23 mouse cellular contexts compared by ENCODE assay signal in the genomic region with DNA sequence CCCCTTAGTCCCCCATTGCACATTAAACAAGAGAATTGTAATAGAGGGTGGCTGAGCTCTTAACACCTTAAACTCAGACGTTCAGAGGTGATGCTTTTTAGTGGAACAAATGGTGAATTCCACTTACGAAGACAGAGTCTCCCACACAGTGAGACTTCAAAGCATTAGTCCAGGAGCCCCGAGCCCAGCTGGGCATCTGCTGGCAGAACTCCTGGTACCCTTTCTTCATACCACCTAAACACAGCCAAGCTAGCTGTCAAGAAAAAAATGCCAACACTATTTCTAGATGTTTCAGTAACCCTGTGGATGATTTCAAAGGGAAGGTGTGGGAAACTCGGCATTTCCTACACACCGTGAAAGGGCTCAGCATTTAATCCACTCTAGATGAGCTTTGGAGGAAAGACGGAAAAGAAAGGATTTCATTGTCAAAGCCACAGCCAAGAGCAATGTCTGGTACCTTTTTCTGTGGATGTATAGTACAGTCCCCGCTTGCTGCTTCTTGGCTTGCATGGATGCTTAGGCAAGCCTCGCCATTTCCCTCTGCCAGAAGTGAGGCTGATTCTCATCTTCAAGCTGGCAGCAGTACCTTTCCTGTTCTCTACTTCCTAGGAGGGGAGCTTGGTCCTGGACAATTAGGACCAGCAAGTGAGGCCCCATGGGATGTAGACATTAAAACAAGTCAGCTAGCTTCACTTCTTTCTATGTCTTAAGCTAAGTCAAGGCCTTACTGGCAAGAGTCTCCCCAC. TPM values are rescaled to one million over a fixed set of nuclear protein-coding genes. Genes with fewer than 3 reads are reported as not detected.
DNase-seq lines count a peak whose midpoint lies in the region; ATAC-seq lines count a peak whose summit lies in the region.
"Had no signal": no experiment of that assay in that cellular context is flagged by ENCODE, and none has a peak within 500 bp of the region (broad histone marks: within the 10 kb centered on the region; RNA-seq: fewer than 3 reads in every experiment).

No protein-coding gene starts in this region.

- H3K4me1 ChIP-seq in midbrain, embryonic 16.5 days (ENCODE audit: control insufficient read depth, insufficient read depth, low read length): peaks cover 64% of the 10 kb centered on the region
- H3K4me1 ChIP-seq: embryonic facial prominence, embryonic 10.5 days; limb, embryonic 10.5 days; liver, embryonic 12.5 days; lung, embryonic 15.5 days had no signal

- H3K36me3 ChIP-seq in midbrain, embryonic 16.5 days (ENCODE audit: control insufficient read depth, insufficient read depth, low read length): no peaks in the 10 kb centered on the region
- H3K36me3 ChIP-seq: embryonic facial prominence, embryonic 10.5 days; G1E; limb, embryonic 10.5 days; liver, embryonic 12.5 days; lung, embryonic 15.5 days had no signal

- no peak overlapping the region for H3K4me3 ChIP-seq in midbrain, embryonic 16.5 days (ENCODE audit: low read depth, low read length)
- H3K4me3 ChIP-seq: embryonic facial prominence, embryonic 10.5 days; erythroblast, embryonic 14.5 days; limb, embryonic 10.5 days; liver, embryonic 12.5 days; lung, embryonic 15.5 days; myocyte had no signal

- WGBS in midbrain, embryonic 16.5 days: 48% methylated on average over 8 of the region's 8 CpGs

- DNase-seq in frontal cortex, postnatal 10 days (ENCODE audit: low spot score in 2 of 2): no peak
- peak; percentile 21 to 44 for DNase-seq in right cerebral cortex, adult 2 months (ENCODE audit: low spot score in 2 of 2)
- no peak for DNase-seq in right cerebral cortex, postnatal 36 days (ENCODE audit: low spot score in 2 of 2)
- DNase-seq in cerebellum, postnatal 10 days: peak; percentile 43 to 46
- no peak for DNase-seq in spleen, postnatal 36 days (ENCODE audit: low spot score in 2 of 2)
- no peak for DNase-seq in spleen, postnatal 14 days (ENCODE audit: low spot score in 2 of 2)
- DNase-seq: adrenal gland, postnatal 25 days; heart, adult 18-20 months; kidney, adult 8-10 months; kidney, postnatal 4 days; layer of hippocampus, postnatal 36 days; thymus, postnatal 14 days had no signal

- ATAC-seq in frontal cortex, adult (ENCODE audit: low TSS enrichment): peak; percentile 24; the same call in 1 of the 2 replicates
- ATAC-seq in midbrain, embryonic 16.5 days: no peak
- ATAC-seq: liver, embryonic 12.5 days had no signal

- no peak overlapping the region for H3K27ac ChIP-seq in midbrain, embryonic 16.5 days (ENCODE audit: low read length)
- H3K27ac ChIP-seq: embryonic facial prominence, embryonic 10.5 days; limb, embryonic 10.5 days; liver, embryonic 12.5 days; lung, embryonic 15.5 days had no signal

- peak overlapping the region; percentile 10; the same call in 1 of the 2 replicates for H3K4me2 ChIP-seq in midbrain, embryonic 16.5 days (ENCODE audit: low read length)
- H3K4me2 ChIP-seq: liver, embryonic 12.5 days; lung, embryonic 15.5 days had no signal

- H3K27me3 ChIP-seq in midbrain, embryonic 16.5 days (ENCODE audit: control insufficient read depth, insufficient read depth, low read depth, low read length): no peaks in the 10 kb centered on the region
- H3K27me3 ChIP-seq: lung, embryonic 15.5 days had no signal

- H3K9me3 ChIP-seq in midbrain, embryonic 16.5 days (replicated peaks; ENCODE audit: control insufficient read depth, low read length, poor library complexity, severe bottlenecking): no peaks in the 10 kb centered on the region
- H3K9me3 ChIP-seq: embryonic facial prominence, embryonic 10.5 days; G1E; limb, embryonic 10.5 days; liver, embryonic 12.5 days; lung, embryonic 15.5 days had no signal

- H3K9ac ChIP-seq in midbrain, embryonic 16.5 days (ENCODE audit: low read depth, low read length): no peak overlapping the region
- H3K9ac ChIP-seq: liver, embryonic 12.5 days; lung, embryonic 15.5 days had no signal

RNA-seq across cellular contexts. Expression of a gene that starts 44.8 kb away (rescaled TPM):
- not detected in 2 replicates for polyA plus RNA-seq in midbrain, embryonic 16.5 days (2015; fragmentation: Nextera tagmentation; extraction: Ambion mirVana)
- polyA plus RNA-seq: embryonic facial prominence, embryonic 10.5 days; erythroblast, embryonic 14.5 days; G1E; heart, embryonic 16.5 days; limb, embryonic 10.5 days; liver, embryonic 12.5 days; lung, embryonic 15.5 days; myocyte; stomach, embryonic 14.5 days had no signal

Comparison
In these comparisons a context has a peak if more than half of its experiments do, and no peak if none do; other contexts are left out.
1. DNase-seq: peak in right cerebral cortex, adult 2 months (2 of 2) and cerebellum, postnatal 10 days (2 of 2); none in frontal cortex, postnatal 10 days (0 of 2), right cerebral cortex, postnatal 36 days (0 of 2), spleen, postnatal 36 days (0 of 2) and spleen, postnatal 14 days (0 of 2).